In genomic region chr10:127984650-127985049, GRCm38 (mm10) we compare ENCODE assay signal across 20 mouse cellular contexts. TPM values are rescaled to one million over a fixed set of nuclear protein-coding genes. Genes with fewer than 3 reads are reported as not detected.
A peak's percentile ranks its signal among the peaks of the same experiment; 100 is the strongest.
DNase-seq lines count a peak whose midpoint lies in the region; ATAC-seq and TF ChIP-seq lines count a peak whose summit lies in the region.
"Had no signal": no experiment of that assay in that cellular context is flagged by ENCODE, and none has a peak within 500 bp of the region (broad histone marks: within the 10 kb centered on the region; RNA-seq: fewer than 3 reads in every experiment).

No protein-coding gene starts in this region.

- no peaks in the 10 kb centered on the region for H3K36me3 ChIP-seq in forebrain, embryonic 12.5 days (replicated peaks)
- H3K36me3 ChIP-seq in forebrain, embryonic 11.5 days (ENCODE audit: control insufficient read depth, insufficient read depth, low read length), result no peaks in the 10 kb centered on the region
- H3K36me3 ChIP-seq: intestine, embryonic 15.5 days; liver, embryonic 15.5 days; midbrain, embryonic 15.5 days had no signal

- no peak overlapping the region for H3K4me2 ChIP-seq in forebrain, embryonic 12.5 days
- H3K4me2 ChIP-seq in forebrain, embryonic 11.5 days (ENCODE audit: low read depth, low read length, severe bottlenecking), result no peak overlapping the region
- H3K4me2 ChIP-seq: intestine, embryonic 15.5 days; liver, embryonic 15.5 days; midbrain, embryonic 15.5 days had no signal

- H3K9ac ChIP-seq in forebrain, embryonic 12.5 days, result no peak overlapping the region
- no peak overlapping the region for H3K9ac ChIP-seq in forebrain, embryonic 11.5 days (ENCODE audit: low read length)
- H3K9ac ChIP-seq: intestine, embryonic 15.5 days; liver, embryonic 15.5 days; midbrain, embryonic 15.5 days had no signal

- no peak for TF ChIP-seq POLR2A in brain, embryonic 14.5 days (IDR thresholded peaks at IDR 0.05; ENCODE audit: borderline replicate concordance, extremely low read depth, insufficient read depth, insufficient read length, poor library complexity, severe bottlenecking)

- H3K4me1 ChIP-seq in forebrain, embryonic 12.5 days, result peaks cover 24% of the 10 kb centered on the region
- H3K4me1 ChIP-seq in forebrain, embryonic 11.5 days (replicated peaks; ENCODE audit: control insufficient read depth, insufficient read depth, low read length), result peaks cover 8% of the 10 kb centered on the region; the same call in 1 of the 2 replicates
- H3K4me1 ChIP-seq: intestine, embryonic 15.5 days; liver, embryonic 15.5 days; midbrain, embryonic 15.5 days had no signal

- no peaks in the 10 kb centered on the region for H3K27me3 ChIP-seq in forebrain, embryonic 12.5 days
- no peaks in the 10 kb centered on the region for H3K27me3 ChIP-seq in forebrain, embryonic 11.5 days (ENCODE audit: control insufficient read depth, insufficient read depth, low read length)
- H3K27me3 ChIP-seq: intestine, embryonic 15.5 days; midbrain, embryonic 15.5 days had no signal

- DNase-seq in forebrain, embryonic 11.5 days (ENCODE audit: low spot score), result no peak
- DNase-seq in layer of hippocampus, adult 2 months (ENCODE audit: low spot score in 2 of 2), result peak in 1 of 2 experiments; percentile 2
- DNase-seq in layer of hippocampus, adult 11-12 months (ENCODE audit: low spot score), result no peak
- peak; percentile 44 for DNase-seq in adipocyte (ENCODE audit: low spot score)
- peak; percentile 12 for DNase-seq in brain, embryonic 14.5 days (ENCODE audit: low read depth)
- DNase-seq in cerebellum, adult 9-11 months, result no peak
- DNase-seq: B cell, adult 2 months; heart, postnatal 14 days; layer of hippocampus, adult 9-11 months; lung, postnatal 14 days; spleen, adult 18-20 months had no signal

- 0 out of 2 replicates have a peak overlapping the region, but pooled peaks have one; percentile 75 for H3K27ac ChIP-seq in forebrain, embryonic 12.5 days
- no peak overlapping the region for H3K27ac ChIP-seq in forebrain, embryonic 11.5 days (ENCODE audit: low read depth, low read length)
- H3K27ac ChIP-seq in layer of hippocampus, adult 2 months, result peak overlapping the region; percentile 36; the same call in 1 of the 2 replicates
- H3K27ac ChIP-seq: intestine, embryonic 15.5 days; liver, embryonic 15.5 days; midbrain, embryonic 15.5 days had no signal

- no peak for TF ChIP-seq CTCF in layer of hippocampus, adult 2 months (conservative IDR thresholded peaks at IDR 0.05)
- no peak for TF ChIP-seq CTCF in brain, embryonic 14.5 days (IDR thresholded peaks at IDR 0.05; ENCODE audit: borderline replicate concordance, extremely low read depth, insufficient read depth, insufficient read length)

- ATAC-seq in forebrain, embryonic 12.5 days (ENCODE audit: low FRiP score), result no peak
- ATAC-seq in forebrain, embryonic 11.5 days (replicated peaks; ENCODE audit: low FRiP score), result no peak
- ATAC-seq: intestine, embryonic 15.5 days; midbrain, embryonic 15.5 days had no signal

- H3K4me3 ChIP-seq in forebrain, embryonic 12.5 days (replicated peaks), result no peak overlapping the region
- H3K4me3 ChIP-seq in forebrain, embryonic 11.5 days (ENCODE audit: low read depth, low read length), result no peak overlapping the region
- H3K4me3 ChIP-seq in layer of hippocampus, adult 2 months, result no peak overlapping the region
- H3K4me3 ChIP-seq: intestine, embryonic 15.5 days; liver, embryonic 15.5 days; midbrain, embryonic 15.5 days had no signal

- no peaks in the 10 kb centered on the region for H3K9me3 ChIP-seq in forebrain, embryonic 12.5 days
- H3K9me3 ChIP-seq in forebrain, embryonic 11.5 days (ENCODE audit: control insufficient read depth, low read length), result no peaks in the 10 kb centered on the region
- H3K9me3 ChIP-seq: intestine, embryonic 15.5 days; liver, embryonic 15.5 days; midbrain, embryonic 15.5 days had no signal

- 77% methylated on average over 5 of the region's 5 CpGs for whole genome bisulfite sequencing in forebrain, embryonic 12.5 days
- 90% methylated on average over 5 of the region's 5 CpGs for WGBS in forebrain, embryonic 11.5 days

RNA-seq across cellular contexts. Expression of gene Hsd17b6, which starts 22.8 kb away (rescaled TPM):
- polyA plus RNA-seq in forebrain, embryonic 12.5 days (2016; fragmentation: Nextera tagmentation; extraction: Ambion mirVana), result not detected in 2 replicates
- polyA plus RNA-seq in forebrain, embryonic 11.5 days (2014; fragmentation: Nextera tagmentation; extraction: Ambion mirVana), result not detected in 2 replicates
- total RNA-seq in layer of hippocampus, adult 2 months (2021), result not detected
- not detected in 2 replicates for polyA plus RNA-seq in brain, embryonic 14.5 days (2012; rRNA removed)
- total RNA-seq: heart, adult 8-10 months; heart, postnatal 14 days had no signal
- polyA plus RNA-seq: kidney, embryonic 16.5 days; limb, embryonic 11.5 days; midbrain, embryonic 15.5 days; neural tube, embryonic 11.5 days; stomach, embryonic 16.5 days had no signal

RNA-seq across cellular contexts. Expression of gene Prim1, which starts 30.3 kb away (rescaled TPM):
- 100 and 102 TPM in 2 replicates for polyA plus RNA-seq in forebrain, embryonic 12.5 days (2016; fragmentation: Nextera tagmentation; extraction: Ambion mirVana)
- polyA plus RNA-seq in forebrain, embryonic 11.5 days (2014; fragmentation: Nextera tagmentation; extraction: Ambion mirVana), result 124 and 127 TPM in 2 replicates
- 1 to 10 TPM; 7.7 to 8.0 TPM for total RNA-seq in layer of hippocampus, adult 2 months (2021)
- 25.4 and 35.6 TPM in 2 replicates for polyA plus RNA-seq in brain, embryonic 14.5 days (2012; rRNA removed)

RNA-seq across cellular contexts. Expression of gene Naca, which starts 50.7 kb away (rescaled TPM):
- 758 and 799 TPM in 2 replicates for polyA plus RNA-seq in forebrain, embryonic 12.5 days (2016; fragmentation: Nextera tagmentation; extraction: Ambion mirVana)
- polyA plus RNA-seq in forebrain, embryonic 11.5 days (2014; fragmentation: Nextera tagmentation; extraction: Ambion mirVana), result 855 and 939 TPM in 2 replicates
- total RNA-seq in layer of hippocampus, adult 2 months (2021), result 100 to 1,000 TPM; 333 to 336 TPM
- 286 and 390 TPM in 2 replicates for polyA plus RNA-seq in brain, embryonic 14.5 days (2012; rRNA removed)

Comparison
In these comparisons a context has a peak if more than half of its experiments do, and no peak if none do; other contexts are left out.
1. DNase-seq: peak in adipocyte (single experiment) and brain, embryonic 14.5 days (single experiment); none in forebrain, embryonic 11.5 days (single experiment), layer of hippocampus, adult 11-12 months (single experiment) and cerebellum, adult 9-11 months (single experiment).